Mouse (Mus musculus): ENCODE data around the gene Carmil3. TPM values are rescaled to one million over a fixed set of nuclear protein-coding genes. Genes with fewer than 3 reads are reported as not detected.

Gene Carmil3
- polyA plus RNA-seq, 1 experiment from 2014 or later: 3.0 TPM

GRCm38 (mm10) chr14:55479629-55480028 is 10.8 kb upstream of the Carmil3 start:
- 90% methylated on average over 10 of the region's 10 CpGs for WGBS
- ATAC-seq (replicated peaks; ENCODE audit: low FRiP score): no peak
- peak overlapping the region; percentile 65; the same call in 1 of the 2 replicates for H3K4me3 ChIP-seq (ENCODE audit: low read depth, low read length)

GRCm38 (mm10) chr14:55484430-55485085 is 5.9 kb upstream of the Carmil3 start:
- ATAC-seq (replicated peaks; ENCODE audit: low FRiP score) (no peak), DNase-seq (ENCODE audit: low spot score) (no peak)
- H3K9me3 ChIP-seq (ENCODE audit: control insufficient read depth, low read length): no peaks in the 10 kb centered on the region
- H3K36me3 ChIP-seq (ENCODE audit: control insufficient read depth, insufficient read depth, low read length): peaks cover 6% of the 10 kb centered on the region; the same call in 1 of the 2 replicates
- H3K4me1 ChIP-seq (replicated peaks; ENCODE audit: control insufficient read depth, insufficient read depth, low read length): peaks cover 9% of the 10 kb centered on the region
- WGBS: 73% methylated on average over 5 of the region's 5 CpGs
- no peaks in the 10 kb centered on the region for H3K27me3 ChIP-seq (replicated peaks; ENCODE audit: control insufficient read depth, insufficient read depth, low read length)
- H3K4me3 ChIP-seq (ENCODE audit: low read depth, low read length): no peak overlapping the region
- no peak overlapping the region for H3K27ac ChIP-seq (ENCODE audit: low read depth, low read length)
- H3K4me2 ChIP-seq: no peak overlapping the region
- H3K9ac ChIP-seq (ENCODE audit: low read depth, low read length): no peak overlapping the region

More at GRCm38 (mm10) chr14:55479629-55480028, 10.8 kb upstream of the Carmil3 start:
- no peak for DNase-seq (ENCODE audit: low spot score)
- Histone ChIP-seq H3K9me3 (ENCODE audit: control insufficient read depth, low read length) (no peaks in the 10 kb centered on the region), H3K27ac (ENCODE audit: low read depth, low read length) (no peak overlapping the region), H3K9ac (ENCODE audit: low read depth, low read length) (no peak overlapping the region), H3K36me3 (ENCODE audit: control insufficient read depth, insufficient read depth, low read length) (no peaks in the 10 kb centered on the region; the same call in 1 of the 2 replicates), H3K27me3 (replicated peaks; ENCODE audit: control insufficient read depth, insufficient read depth, low read length) (no peaks in the 10 kb centered on the region), H3K4me2 (peak overlapping the region; percentile 69), H3K4me1 (replicated peaks; ENCODE audit: control insufficient read depth, insufficient read depth, low read length) (peaks cover 26% of the 10 kb centered on the region)

GRCm38 (mm10) chr14:55486836-55487235 is 3.6 kb upstream of the Carmil3 start:
- H3K4me3 ChIP-seq (ENCODE audit: low read depth, low read length): no peak overlapping the region
- no peak for ATAC-seq (replicated peaks; ENCODE audit: low FRiP score)
- H3K9ac ChIP-seq (ENCODE audit: low read depth, low read length): no peak overlapping the region
- WGBS: 76% methylated on average over 8 of the region's 8 CpGs
- no peak overlapping the region for H3K27ac ChIP-seq (ENCODE audit: low read depth, low read length)
- no peak overlapping the region for H3K4me2 ChIP-seq
- H3K9me3 ChIP-seq (ENCODE audit: control insufficient read depth, low read length): no peaks in the 10 kb centered on the region
- DNase-seq (ENCODE audit: low spot score): no peak
- H3K36me3 ChIP-seq (ENCODE audit: control insufficient read depth, insufficient read depth, low read length): peaks cover 6% of the 10 kb centered on the region; the same call in 1 of the 2 replicates
- peaks cover 7% of the 10 kb centered on the region for H3K4me1 ChIP-seq (replicated peaks; ENCODE audit: control insufficient read depth, insufficient read depth, low read length)
- H3K27me3 ChIP-seq (replicated peaks; ENCODE audit: control insufficient read depth, insufficient read depth, low read length): no peaks in the 10 kb centered on the region

GRCm38 (mm10) chr14:55491291-55491833 is 911 bp downstream of the Carmil3 start:
- Histone ChIP-seq H3K27me3 (replicated peaks; ENCODE audit: control insufficient read depth, insufficient read depth, low read length) (no peaks in the 10 kb centered on the region), H3K9me3 (ENCODE audit: control insufficient read depth, low read length) (no peaks in the 10 kb centered on the region), H3K36me3 (ENCODE audit: control insufficient read depth, insufficient read depth, low read length) (peaks cover 6% of the 10 kb centered on the region; the same call in 1 of the 2 replicates), H3K9ac (ENCODE audit: low read depth, low read length) (peak overlapping the region; percentile 61), H3K4me3 (ENCODE audit: low read depth, low read length) (peak overlapping the region; percentile 65), H3K4me1 (replicated peaks; ENCODE audit: control insufficient read depth, insufficient read depth, low read length) (peaks cover 13% of the 10 kb centered on the region), H3K4me2 (peak overlapping the region; percentile 93), H3K27ac (ENCODE audit: low read depth, low read length) (peak overlapping the region; percentile 73)
- ATAC-seq (replicated peaks; ENCODE audit: low FRiP score) (peak; percentile 93), DNase-seq (ENCODE audit: low spot score) (peak; percentile 87)
- under 1% methylated on average over 30 of the region's 30 CpGs for WGBS

GRCm38 (mm10) chr14:55492103-55492502 is 1.7 kb downstream of the Carmil3 start:
- 30% methylated on average over 3 of the region's 3 CpGs for WGBS
- no peaks in the 10 kb centered on the region for H3K9me3 ChIP-seq (ENCODE audit: control insufficient read depth, low read length)
- H3K27ac ChIP-seq (ENCODE audit: low read depth, low read length): no peak overlapping the region
- no peaks in the 10 kb centered on the region for H3K27me3 ChIP-seq (replicated peaks; ENCODE audit: control insufficient read depth, insufficient read depth, low read length)
- H3K4me3 ChIP-seq (ENCODE audit: low read depth, low read length): no peak overlapping the region
- ATAC-seq (replicated peaks; ENCODE audit: low FRiP score) (no peak), DNase-seq (ENCODE audit: low spot score) (no peak)
- H3K4me2 ChIP-seq: peak overlapping the region; percentile 93
- H3K9ac ChIP-seq (ENCODE audit: low read depth, low read length): peak overlapping the region; percentile 61; the same call in 1 of the 2 replicates
- H3K36me3 ChIP-seq (ENCODE audit: control insufficient read depth, insufficient read depth, low read length): 0 out of 2 replicates have a peak, but pooled peaks cover 2% of the 10 kb centered on the region
- peaks cover 13% of the 10 kb centered on the region for H3K4me1 ChIP-seq (replicated peaks; ENCODE audit: control insufficient read depth, insufficient read depth, low read length)

- DNase-seq (ENCODE audit: low spot score) (no peak), ATAC-seq (replicated peaks; ENCODE audit: low FRiP score) (no peak)
- Histone ChIP-seq H3K27me3 (replicated peaks; ENCODE audit: control insufficient read depth, insufficient read depth, low read length) (no peaks in the 10 kb centered on the region), H3K9ac (ENCODE audit: low read depth, low read length) (no peak overlapping the region), H3K27ac (ENCODE audit: low read depth, low read length) (no peak overlapping the region), H3K9me3 (ENCODE audit: control insufficient read depth, low read length) (no peaks in the 10 kb centered on the region), H3K4me2 (no peak overlapping the region), H3K36me3 (ENCODE audit: control insufficient read depth, insufficient read depth, low read length) (no peaks in the 10 kb centered on the region), H3K4me3 (ENCODE audit: low read depth, low read length) (no peak overlapping the region), H3K4me1 (replicated peaks; ENCODE audit: control insufficient read depth, insufficient read depth, low read length) (peaks cover 13% of the 10 kb centered on the region)
- 70% methylated on average over 20 of the region's 20 CpGs for WGBS
Measured at GRCm38 (mm10) chr14:55495509-55496240, 5.2 kb downstream of the Carmil3 start.

- no peaks in the 10 kb centered on the region for H3K36me3 ChIP-seq (ENCODE audit: control insufficient read depth, insufficient read depth, low read length)
- 71% methylated on average over 16 of the region's 16 CpGs for WGBS
- H3K27ac ChIP-seq (ENCODE audit: low read depth, low read length): no peak overlapping the region
- 0 out of 2 replicates have a peak, but pooled peaks have one; percentile 24 for ATAC-seq (replicated peaks; ENCODE audit: low FRiP score)
- DNase-seq (ENCODE audit: low spot score): no peak
- H3K4me1 ChIP-seq (replicated peaks; ENCODE audit: control insufficient read depth, insufficient read depth, low read length): peaks cover 10% of the 10 kb centered on the region
- no peak overlapping the region for H3K9ac ChIP-seq (ENCODE audit: low read depth, low read length)
- H3K9me3 ChIP-seq (ENCODE audit: control insufficient read depth, low read length): no peaks in the 10 kb centered on the region
- H3K27me3 ChIP-seq (replicated peaks; ENCODE audit: control insufficient read depth, insufficient read depth, low read length): no peaks in the 10 kb centered on the region
- no peak overlapping the region for H3K4me3 ChIP-seq (ENCODE audit: low read depth, low read length)
- H3K4me2 ChIP-seq: no peak overlapping the region
Measured at GRCm38 (mm10) chr14:55496761-55497448, 6.5 kb downstream of the Carmil3 start.

GRCm38 (mm10) chr14:55497449-55497821 is 7.0 kb downstream of the Carmil3 start:
- Histone ChIP-seq H3K9ac (ENCODE audit: low read depth, low read length) (no peak overlapping the region), H3K9me3 (ENCODE audit: control insufficient read depth, low read length) (no peaks in the 10 kb centered on the region), H3K4me2 (no peak overlapping the region), H3K36me3 (ENCODE audit: control insufficient read depth, insufficient read depth, low read length) (no peaks in the 10 kb centered on the region), H3K4me1 (replicated peaks; ENCODE audit: control insufficient read depth, insufficient read depth, low read length) (peaks cover 5% of the 10 kb centered on the region; the same call in 1 of the 2 replicates), H3K27me3 (replicated peaks; ENCODE audit: control insufficient read depth, insufficient read depth, low read length) (no peaks in the 10 kb centered on the region), H3K27ac (ENCODE audit: low read depth, low read length) (no peak overlapping the region), H3K4me3 (ENCODE audit: low read depth, low read length) (no peak overlapping the region)
- DNase-seq (ENCODE audit: low spot score): peak; percentile 86
- peak; percentile 46; the same call in 1 of the 2 replicates for ATAC-seq (replicated peaks; ENCODE audit: low FRiP score)
- WGBS: 35% methylated on average over 6 of the region's 6 CpGs

Data from liver, embryonic 11.5 days (tissue).